Mouse (Mus musculus) liver, embryonic 13.5 days (tissue): ENCODE measurements at regions not wholly inside any gene's neighbourhood (a gene's known extent, or its start where the extent isn't known, plus 50 kb on each side); places are given as distances from the start of the nearest gene placed in this dataset.

Experiments
- ATAC-seq: fragments of 200-750 bp; cut with Nextera tagmentation; 2 replicates; pipeline ENCODE4 v1.8.0; 2017; ENCODE audit warnings: low read depth, mild to moderate bottlenecking, moderate number of reproducible peaks, moderate library complexity
- DNase-seq: peaks from one replicate; pipeline ENCODE4 v3.0.0; 2022
- H3K27ac ChIP-seq: fragments of 300-500 bp; sonication (generic); 2 replicates; pipeline ENCODE4 v1.5.1; 2015; ENCODE audit warnings: moderate library complexity, mild to moderate bottlenecking, inconsistent platforms
- H3K27me3 ChIP-seq: fragments of 300-500 bp; sonication (generic); 2 replicates; pipeline ENCODE4 v1.6.1; 2015; ENCODE audit warnings: mild to moderate bottlenecking, inconsistent platforms
- H3K36me3 ChIP-seq: fragments of 300-500 bp; sonication (generic); 2 replicates; pipeline ENCODE4 v1.6.1; 2015; ENCODE audit warnings: mild to moderate bottlenecking, inconsistent platforms
- H3K4me1 ChIP-seq: fragments of 300-500 bp; sonication (generic); replicated peaks from 2 replicates; pipeline ENCODE4 v1.6.1; 2015; ENCODE audit warnings: inconsistent platforms
- H3K4me2 ChIP-seq: fragments of 300-500 bp; sonication (generic); 2 replicates; pipeline ENCODE4 v1.6.1; 2015; ENCODE audit warnings: inconsistent platforms, mild to moderate bottlenecking, moderate library complexity
- H3K4me3 ChIP-seq: fragments of 300-500 bp; sonication (generic); replicated peaks from 2 replicates; pipeline ENCODE4 v1.5.1; 2015; ENCODE audit warnings: mild to moderate bottlenecking, inconsistent platforms
- H3K9ac ChIP-seq: fragments of 300-500 bp; sonication (generic); 2 replicates; pipeline ENCODE4 v1.6.1; 2015; ENCODE audit warnings: mild to moderate bottlenecking, inconsistent platforms
- H3K9me3 ChIP-seq: fragments of 300-500 bp; sonication (generic); replicated peaks from 2 replicates; pipeline ENCODE4 v1.6.1; 2016; ENCODE audit warnings: inconsistent platforms
- WGBS: fragments of 180-500 bp; shearing (Covaris S2); methylation state at CpG from one replicate; pipeline ENCODE4 v1.1.7; 2015; ENCODE audit not compliant: insufficient replicate concordance; 5-methylcytosine and 5-hydroxymethylcytosine counted together

- 79% methylated on average over 11 of the region's 11 CpGs for WGBS
- H3K36me3 ChIP-seq = no peaks in the 10 kb centered on the region
- no peaks in the 10 kb centered on the region for H3K9me3 ChIP-seq
- no peaks in the 10 kb centered on the region for H3K4me1 ChIP-seq
- H3K9ac ChIP-seq = no peak overlapping the region
- H3K27ac ChIP-seq = no peak overlapping the region
- DNase-seq (no peak), ATAC-seq (no peak)
- H3K4me2 ChIP-seq = no peak overlapping the region
- no peak overlapping the region for H3K4me3 ChIP-seq
- H3K27me3 ChIP-seq = no peaks in the 10 kb centered on the region
Observed at GRCm38 (mm10) chr1:190290061-190290460, 119.5 kb upstream of the Prox1 start.

GRCm38 (mm10) chr1:190286481-190287145, 116.1 kb upstream of the Prox1 start:
- H3K4me1 ChIP-seq = no peaks in the 10 kb centered on the region
- no peak overlapping the region for H3K27ac ChIP-seq
- no peaks in the 10 kb centered on the region for H3K9me3 ChIP-seq
- H3K9ac ChIP-seq = no peak overlapping the region
- DNase-seq (no peak), ATAC-seq (no peak)
- WGBS = 54% methylated on average over 17 of the region's 17 CpGs
- no peaks in the 10 kb centered on the region for H3K27me3 ChIP-seq
- no peak overlapping the region for H3K4me2 ChIP-seq
- no peaks in the 10 kb centered on the region for H3K36me3 ChIP-seq
- H3K4me3 ChIP-seq = no peak overlapping the region

GRCm38 (mm10) chr1:190285636-190286035, 115.1 kb upstream of the Prox1 start:
- Histone ChIP-seq H3K9me3 (no peaks in the 10 kb centered on the region), H3K27ac (no peak overlapping the region), H3K36me3 (no peaks in the 10 kb centered on the region), H3K4me1 (no peaks in the 10 kb centered on the region), H3K27me3 (no peaks in the 10 kb centered on the region), H3K4me2 (no peak overlapping the region), H3K4me3 (no peak overlapping the region), H3K9ac (no peak overlapping the region)
- WGBS = 61% methylated on average over 8 of the region's 8 CpGs
- no peak for DNase-seq
- no peak for ATAC-seq

GRCm38 (mm10) chr1:190285049-190285448, 114.5 kb upstream of the Prox1 start:
- WGBS = 76% methylated on average over 8 of the region's 8 CpGs
- H3K4me3 ChIP-seq = no peak overlapping the region
- H3K9ac ChIP-seq = no peak overlapping the region
- H3K27ac ChIP-seq = no peak overlapping the region
- H3K9me3 ChIP-seq = no peaks in the 10 kb centered on the region
- no peaks in the 10 kb centered on the region for H3K36me3 ChIP-seq
- no peak overlapping the region for H3K4me2 ChIP-seq
- no peaks in the 10 kb centered on the region for H3K27me3 ChIP-seq
- no peak for DNase-seq
- ATAC-seq = no peak
- H3K4me1 ChIP-seq = no peaks in the 10 kb centered on the region

- WGBS = 65% methylated on average over 9 of the region's 9 CpGs
- Histone ChIP-seq H3K36me3 (no peaks in the 10 kb centered on the region), H3K9me3 (no peaks in the 10 kb centered on the region), H3K4me1 (no peaks in the 10 kb centered on the region), H3K27me3 (no peaks in the 10 kb centered on the region), H3K9ac (no peak overlapping the region), H3K27ac (no peak overlapping the region), H3K4me2 (no peak overlapping the region), H3K4me3 (no peak overlapping the region)
- ATAC-seq (no peak), DNase-seq (no peak)
Observed at GRCm38 (mm10) chr1:190284138-190284537, 113.6 kb upstream of the Prox1 start.

- no peak overlapping the region for H3K4me2 ChIP-seq
- WGBS = 75% methylated on average over 18 of the region's 18 CpGs
- H3K27ac ChIP-seq = no peak overlapping the region
- DNase-seq = no peak
- no peaks in the 10 kb centered on the region for H3K27me3 ChIP-seq
- no peak overlapping the region for H3K4me3 ChIP-seq
- no peak for ATAC-seq
- no peaks in the 10 kb centered on the region for H3K9me3 ChIP-seq
- no peaks in the 10 kb centered on the region for H3K4me1 ChIP-seq
- H3K9ac ChIP-seq = no peak overlapping the region
- no peaks in the 10 kb centered on the region for H3K36me3 ChIP-seq
Observed at GRCm38 (mm10) chr1:190280081-190280858, 109.8 kb upstream of the Prox1 start.

GRCm38 (mm10) chr1:190274911-190275310, 104.4 kb upstream of the Prox1 start:
- H3K9ac ChIP-seq = no peak overlapping the region
- DNase-seq = no peak
- H3K4me1 ChIP-seq = no peaks in the 10 kb centered on the region
- H3K27me3 ChIP-seq = no peaks in the 10 kb centered on the region
- H3K4me2 ChIP-seq = no peak overlapping the region
- WGBS = 39% methylated on average over 6 of the region's 6 CpGs
- H3K36me3 ChIP-seq = no peaks in the 10 kb centered on the region
- no peaks in the 10 kb centered on the region for H3K9me3 ChIP-seq
- H3K27ac ChIP-seq = no peak overlapping the region
- no peak overlapping the region for H3K4me3 ChIP-seq
- no peak for ATAC-seq

GRCm38 (mm10) chr1:190270784-190271385, 100.4 kb upstream of the Prox1 start:
- no peak overlapping the region for H3K27ac ChIP-seq
- no peaks in the 10 kb centered on the region for H3K27me3 ChIP-seq
- H3K36me3 ChIP-seq = no peaks in the 10 kb centered on the region
- no peak overlapping the region for H3K9ac ChIP-seq
- H3K4me1 ChIP-seq = no peaks in the 10 kb centered on the region
- no peaks in the 10 kb centered on the region for H3K9me3 ChIP-seq
- DNase-seq (no peak), ATAC-seq (no peak)
- no peak overlapping the region for H3K4me2 ChIP-seq
- no peak overlapping the region for H3K4me3 ChIP-seq
- 72% methylated on average over 17 of the region's 17 CpGs for WGBS

- Histone ChIP-seq H3K27me3 (no peaks in the 10 kb centered on the region), H3K9me3 (no peaks in the 10 kb centered on the region), H3K9ac (no peak overlapping the region), H3K36me3 (no peaks in the 10 kb centered on the region), H3K4me1 (no peaks in the 10 kb centered on the region), H3K27ac (no peak overlapping the region), H3K4me3 (no peak overlapping the region), H3K4me2 (no peak overlapping the region)
- DNase-seq = no peak
- 69% methylated on average over 7 of the region's 7 CpGs for WGBS
- no peak for ATAC-seq
Observed at GRCm38 (mm10) chr1:190269181-190269580, 98.7 kb upstream of the Prox1 start.

GRCm38 (mm10) chr1:190265085-190265780, 94.7 kb upstream of the Prox1 start:
- H3K9me3 ChIP-seq = no peaks in the 10 kb centered on the region
- H3K27ac ChIP-seq = no peak overlapping the region
- H3K4me2 ChIP-seq = no peak overlapping the region
- H3K9ac ChIP-seq = no peak overlapping the region
- H3K4me3 ChIP-seq = no peak overlapping the region
- no peak for ATAC-seq
- H3K36me3 ChIP-seq = no peaks in the 10 kb centered on the region
- H3K4me1 ChIP-seq = no peaks in the 10 kb centered on the region
- WGBS = 68% methylated on average over 9 of the region's 9 CpGs
- no peak for DNase-seq
- no peaks in the 10 kb centered on the region for H3K27me3 ChIP-seq

GRCm38 (mm10) chr1:190264501-190264900, 94.0 kb upstream of the Prox1 start:
- no peaks in the 10 kb centered on the region for H3K9me3 ChIP-seq
- 44% methylated on average over 8 of the region's 8 CpGs for WGBS
- DNase-seq (no peak), ATAC-seq (no peak)
- H3K27ac ChIP-seq = no peak overlapping the region
- H3K36me3 ChIP-seq = no peaks in the 10 kb centered on the region
- H3K27me3 ChIP-seq = no peaks in the 10 kb centered on the region
- no peak overlapping the region for H3K9ac ChIP-seq
- H3K4me1 ChIP-seq = no peaks in the 10 kb centered on the region
- H3K4me2 ChIP-seq = no peak overlapping the region
- no peak overlapping the region for H3K4me3 ChIP-seq
